Mouse (Mus musculus): ENCODE results near the gene Zdhhc21. TPM values are rescaled to one million over a fixed set of nuclear protein-coding genes. Genes with fewer than 3 reads are reported as not detected.
A peak's percentile ranks its signal among the peaks of the same experiment; 100 is the strongest.

The Zdhhc21 gene
- polyA plus RNA-seq, 1 experiment from 2014 or later, result 11.5 TPM

GRCm38 (mm10) chr4:82884636-82885534, 25.1 kb upstream of the Zdhhc21 start, which contains the start of gene Cer1:
Gene Cer1 (minus strand): TSS chr4:82885148.
- H3K9me3 ChIP-seq (ENCODE audit: control insufficient read depth, low read length), result no peaks in the 10 kb centered on the region
- no peaks in the 10 kb centered on the region for H3K4me1 ChIP-seq (ENCODE audit: control insufficient read depth, insufficient read depth, low read length)
- DNase-seq (ENCODE audit: low spot score, missing footprints) (peak; percentile 37), ATAC-seq (ENCODE audit: low FRiP score) (no peak)
- no peaks in the 10 kb centered on the region for H3K27me3 ChIP-seq (ENCODE audit: control insufficient read depth, insufficient read depth, low read length)
- H3K9ac ChIP-seq (ENCODE audit: low read length), result no peak within 1 kb of the TSS
- H3K4me2 ChIP-seq, result no peak within 1 kb of the TSS
- no peaks in the 10 kb centered on the region for H3K36me3 ChIP-seq (ENCODE audit: control insufficient read depth, insufficient read depth, low read length)
- H3K4me3 ChIP-seq (ENCODE audit: low read depth, low read length), result no peak within 1 kb of the TSS
- WGBS, result 77% methylated on average over 18 of the region's 19 CpGs
- H3K27ac ChIP-seq (ENCODE audit: low read depth, low read length), result no peak within 1 kb of the TSS

- ATAC-seq (ENCODE audit: low FRiP score) (no peak), DNase-seq (ENCODE audit: low spot score, missing footprints) (peak; percentile 69)
- no peaks in the 10 kb centered on the region for H3K27me3 ChIP-seq (ENCODE audit: control insufficient read depth, insufficient read depth, low read length)
- no peak overlapping the region for H3K4me2 ChIP-seq
- H3K27ac ChIP-seq (ENCODE audit: low read depth, low read length), result no peak overlapping the region
- H3K4me3 ChIP-seq (ENCODE audit: low read depth, low read length), result no peak overlapping the region
- no peaks in the 10 kb centered on the region for H3K36me3 ChIP-seq (ENCODE audit: control insufficient read depth, insufficient read depth, low read length)
- 84% methylated on average over 9 of the region's 9 CpGs for WGBS
- H3K9ac ChIP-seq (ENCODE audit: low read length), result no peak overlapping the region
- H3K9me3 ChIP-seq (ENCODE audit: control insufficient read depth, low read length), result no peaks in the 10 kb centered on the region
- no peaks in the 10 kb centered on the region for H3K4me1 ChIP-seq (ENCODE audit: control insufficient read depth, insufficient read depth, low read length)
Measured at GRCm38 (mm10) chr4:82882500-82882899, 22.7 kb upstream of the Zdhhc21 start.

GRCm38 (mm10) chr4:82881366-82881765, 21.6 kb upstream of the Zdhhc21 start:
- no peak overlapping the region for H3K9ac ChIP-seq (ENCODE audit: low read length)
- no peaks in the 10 kb centered on the region for H3K9me3 ChIP-seq (ENCODE audit: control insufficient read depth, low read length)
- H3K27ac ChIP-seq (ENCODE audit: low read depth, low read length), result no peak overlapping the region
- no peak for ATAC-seq (ENCODE audit: low FRiP score)
- no peak overlapping the region for H3K4me2 ChIP-seq
- no peaks in the 10 kb centered on the region for H3K36me3 ChIP-seq (ENCODE audit: control insufficient read depth, insufficient read depth, low read length)
- no peaks in the 10 kb centered on the region for H3K4me1 ChIP-seq (ENCODE audit: control insufficient read depth, insufficient read depth, low read length)
- DNase-seq (ENCODE audit: low spot score, missing footprints), result peak; percentile 51
- H3K4me3 ChIP-seq (ENCODE audit: low read depth, low read length), result no peak overlapping the region
- no peaks in the 10 kb centered on the region for H3K27me3 ChIP-seq (ENCODE audit: control insufficient read depth, insufficient read depth, low read length)
- WGBS, result 84% methylated on average over 3 of the region's 3 CpGs

- no peak for ATAC-seq (ENCODE audit: low FRiP score)
- WGBS, result 79% methylated on average over 2 of the region's 2 CpGs
- Histone ChIP-seq H3K4me2 (no peak overlapping the region), H3K4me1 (ENCODE audit: control insufficient read depth, insufficient read depth, low read length) (no peaks in the 10 kb centered on the region), H3K9ac (ENCODE audit: low read length) (no peak overlapping the region), H3K9me3 (ENCODE audit: control insufficient read depth, low read length) (no peaks in the 10 kb centered on the region), H3K4me3 (ENCODE audit: low read depth, low read length) (no peak overlapping the region), H3K27me3 (ENCODE audit: control insufficient read depth, insufficient read depth, low read length) (no peaks in the 10 kb centered on the region), H3K27ac (ENCODE audit: low read depth, low read length) (no peak overlapping the region), H3K36me3 (ENCODE audit: control insufficient read depth, insufficient read depth, low read length) (no peaks in the 10 kb centered on the region)
- no peak for DNase-seq (ENCODE audit: low spot score, missing footprints)
Measured at GRCm38 (mm10) chr4:82880243-82880642, 20.5 kb upstream of the Zdhhc21 start.

GRCm38 (mm10) chr4:82879152-82879551, 19.4 kb upstream of the Zdhhc21 start:
- H3K27ac ChIP-seq (ENCODE audit: low read depth, low read length), result no peak overlapping the region
- no peak for ATAC-seq (ENCODE audit: low FRiP score)
- H3K36me3 ChIP-seq (ENCODE audit: control insufficient read depth, insufficient read depth, low read length), result no peaks in the 10 kb centered on the region
- H3K9me3 ChIP-seq (ENCODE audit: control insufficient read depth, low read length), result no peaks in the 10 kb centered on the region
- H3K27me3 ChIP-seq (ENCODE audit: control insufficient read depth, insufficient read depth, low read length), result no peaks in the 10 kb centered on the region
- H3K4me3 ChIP-seq (ENCODE audit: low read depth, low read length), result no peak overlapping the region
- no peak overlapping the region for H3K9ac ChIP-seq (ENCODE audit: low read length)
- H3K4me2 ChIP-seq, result no peak overlapping the region
- H3K4me1 ChIP-seq (ENCODE audit: control insufficient read depth, insufficient read depth, low read length), result no peaks in the 10 kb centered on the region
- DNase-seq (ENCODE audit: low spot score, missing footprints), result peak; percentile 41
- WGBS, result 87% methylated on average over 6 of the region's 6 CpGs

GRCm38 (mm10) chr4:82876656-82877055, 16.9 kb upstream of the Zdhhc21 start:
- Histone ChIP-seq H3K4me2 (no peak overlapping the region), H3K27me3 (ENCODE audit: control insufficient read depth, insufficient read depth, low read length) (no peaks in the 10 kb centered on the region), H3K9me3 (ENCODE audit: control insufficient read depth, low read length) (no peaks in the 10 kb centered on the region), H3K4me1 (ENCODE audit: control insufficient read depth, insufficient read depth, low read length) (peaks cover 3% of the 10 kb centered on the region; the same call in 1 of the 2 replicates), H3K36me3 (ENCODE audit: control insufficient read depth, insufficient read depth, low read length) (no peaks in the 10 kb centered on the region), H3K27ac (ENCODE audit: low read depth, low read length) (no peak overlapping the region), H3K4me3 (ENCODE audit: low read depth, low read length) (no peak overlapping the region), H3K9ac (ENCODE audit: low read length) (no peak overlapping the region)
- no peak for ATAC-seq (ENCODE audit: low FRiP score)
- 91% methylated on average over 2 of the region's 2 CpGs for WGBS
- DNase-seq (ENCODE audit: low spot score, missing footprints), result peak; percentile 17

GRCm38 (mm10) chr4:82875532-82875931, 15.8 kb upstream of the Zdhhc21 start:
- no peaks in the 10 kb centered on the region for H3K9me3 ChIP-seq (ENCODE audit: control insufficient read depth, low read length)
- no peaks in the 10 kb centered on the region for H3K36me3 ChIP-seq (ENCODE audit: control insufficient read depth, insufficient read depth, low read length)
- no peak for ATAC-seq (ENCODE audit: low FRiP score)
- H3K4me3 ChIP-seq (ENCODE audit: low read depth, low read length), result no peak overlapping the region
- no peak overlapping the region for H3K9ac ChIP-seq (ENCODE audit: low read length)
- DNase-seq (ENCODE audit: low spot score, missing footprints), result peak; percentile 12
- 78% methylated on average over 4 of the region's 4 CpGs for WGBS
- H3K4me1 ChIP-seq (ENCODE audit: control insufficient read depth, insufficient read depth, low read length), result peaks cover 3% of the 10 kb centered on the region; the same call in 1 of the 2 replicates
- H3K27ac ChIP-seq (ENCODE audit: low read depth, low read length), result no peak overlapping the region
- H3K27me3 ChIP-seq (ENCODE audit: control insufficient read depth, insufficient read depth, low read length), result no peaks in the 10 kb centered on the region
- no peak overlapping the region for H3K4me2 ChIP-seq

- H3K9ac ChIP-seq (ENCODE audit: low read length), result no peak overlapping the region
Measured at GRCm38 (mm10) chr4:82874791-82875190, 15.0 kb upstream of the Zdhhc21 start.

GRCm38 (mm10) chr4:82872548-82872947, 12.8 kb upstream of the Zdhhc21 start:
- WGBS, result 79% methylated on average over 4 of the region's 4 CpGs
- H3K27me3 ChIP-seq (ENCODE audit: control insufficient read depth, insufficient read depth, low read length), result no peaks in the 10 kb centered on the region
- H3K27ac ChIP-seq (ENCODE audit: low read depth, low read length), result no peak overlapping the region
- ATAC-seq (ENCODE audit: low FRiP score) (no peak), DNase-seq (ENCODE audit: low spot score, missing footprints) (peak; percentile 57)
- no peaks in the 10 kb centered on the region for H3K9me3 ChIP-seq (ENCODE audit: control insufficient read depth, low read length)
- peaks cover 3% of the 10 kb centered on the region; the same call in 1 of the 2 replicates for H3K4me1 ChIP-seq (ENCODE audit: control insufficient read depth, insufficient read depth, low read length)
- H3K9ac ChIP-seq (ENCODE audit: low read length), result no peak overlapping the region
- H3K4me2 ChIP-seq, result no peak overlapping the region
- no peaks in the 10 kb centered on the region for H3K36me3 ChIP-seq (ENCODE audit: control insufficient read depth, insufficient read depth, low read length)
- no peak overlapping the region for H3K4me3 ChIP-seq (ENCODE audit: low read depth, low read length)

More at GRCm38 (mm10) chr4:82874791-82875190, 15.0 kb upstream of the Zdhhc21 start:
- Histone ChIP-seq H3K27me3 (ENCODE audit: control insufficient read depth, insufficient read depth, low read length) (no peaks in the 10 kb centered on the region), H3K9me3 (ENCODE audit: control insufficient read depth, low read length) (no peaks in the 10 kb centered on the region), H3K4me1 (ENCODE audit: control insufficient read depth, insufficient read depth, low read length) (peaks cover 3% of the 10 kb centered on the region; the same call in 1 of the 2 replicates), H3K4me3 (ENCODE audit: low read depth, low read length) (no peak overlapping the region), H3K36me3 (ENCODE audit: control insufficient read depth, insufficient read depth, low read length) (no peaks in the 10 kb centered on the region), H3K27ac (ENCODE audit: low read depth, low read length) (no peak overlapping the region), H3K4me2 (no peak overlapping the region)
- 71% methylated on average over 4 of the region's 4 CpGs for WGBS
- ATAC-seq (ENCODE audit: low FRiP score), result no peak
- DNase-seq (ENCODE audit: low spot score, missing footprints), result peak; percentile 45

Measured in midbrain, embryonic 11.5 days (tissue).